Mouse (Mus musculus): ENCODE results near the gene Hdhd5. TPM values are rescaled to one million over a fixed set of nuclear protein-coding genes. Genes with fewer than 3 reads are reported as not detected.

Hdhd5 gene
- polyA plus RNA-seq, 1 experiment from 2014 or later, result 19.9 TPM

DNA sequence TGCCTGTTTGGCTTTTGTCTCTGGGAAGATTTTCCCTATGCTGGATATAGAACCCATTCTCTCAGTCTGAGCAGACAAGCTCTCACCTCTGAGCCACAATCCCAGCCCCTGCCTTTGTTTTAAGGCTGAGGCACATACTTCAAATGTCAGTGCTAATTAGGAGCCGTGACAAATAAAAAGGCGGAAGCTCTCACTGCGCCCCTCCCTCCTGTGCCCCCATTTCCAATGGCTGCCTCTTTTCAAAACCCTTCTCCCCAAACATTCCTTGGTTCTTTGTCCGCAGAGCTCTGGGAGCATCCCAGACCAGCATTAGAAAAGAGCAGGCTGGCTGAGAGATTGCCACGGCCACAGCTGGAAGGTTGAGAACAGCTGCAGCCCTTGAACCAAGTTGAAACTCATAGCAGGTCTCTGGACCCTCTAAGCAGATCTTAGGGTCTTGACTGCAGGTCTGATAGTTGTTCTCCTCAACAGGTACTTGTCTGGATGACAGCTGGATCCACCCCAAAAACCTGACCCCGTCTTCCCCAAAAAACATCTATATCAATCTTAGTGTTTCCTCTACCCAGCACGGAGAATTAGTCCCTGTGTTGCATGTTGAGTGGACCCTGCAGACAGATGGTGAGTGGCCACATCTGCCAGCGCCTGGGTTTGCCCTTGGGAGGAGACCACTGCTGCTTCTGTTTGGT, 58.5 kb downstream of the Hdhd5 start:
- Histone ChIP-seq H3K36me3 (ENCODE audit: control insufficient read depth, insufficient read depth, low read length) (no peaks in the 10 kb centered on the region; the same call in 1 of the 2 replicates), H3K27ac (ENCODE audit: low read depth, low read length) (no peak overlapping the region), H3K9me3 (ENCODE audit: control insufficient read depth, low read length) (no peaks in the 10 kb centered on the region), H3K27me3 (replicated peaks; ENCODE audit: control insufficient read depth, insufficient read depth, low read length) (no peaks in the 10 kb centered on the region), H3K4me2 (no peak overlapping the region), H3K4me3 (ENCODE audit: low read depth, low read length) (no peak overlapping the region), H3K4me1 (replicated peaks; ENCODE audit: control insufficient read depth, insufficient read depth, low read length) (peaks cover 19% of the 10 kb centered on the region), H3K9ac (ENCODE audit: low read depth, low read length) (no peak overlapping the region)
- ATAC-seq (replicated peaks; ENCODE audit: low FRiP score), result no peak
- DNase-seq (ENCODE audit: low spot score), result no peak
- 54% methylated on average over 8 of the region's 8 CpGs for WGBS

DNA sequence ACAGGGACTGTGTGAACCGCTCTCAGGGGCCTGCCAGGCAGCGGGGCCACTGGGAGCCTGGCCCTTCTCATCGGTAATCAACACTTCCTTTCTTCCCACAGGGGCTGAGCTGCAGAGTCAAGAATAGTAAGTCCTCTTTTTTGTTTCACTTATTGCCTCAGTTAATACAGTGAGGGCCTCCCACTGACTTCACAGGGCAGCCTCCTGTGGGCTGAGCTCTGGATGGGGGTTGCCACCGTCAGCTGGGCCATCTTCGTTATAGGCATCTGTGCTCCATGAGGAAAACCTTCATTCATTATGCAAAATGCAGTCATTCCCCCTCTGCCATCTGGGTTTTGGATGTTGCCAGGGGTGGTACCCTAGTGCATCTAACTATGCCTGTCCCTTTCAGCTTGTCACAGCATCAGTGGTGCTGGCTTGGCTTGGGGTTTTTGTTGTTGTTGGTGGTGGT, 59.1 kb downstream of the Hdhd5 start:
- ATAC-seq (replicated peaks; ENCODE audit: low FRiP score) (no peak), DNase-seq (ENCODE audit: low spot score) (no peak)
- Histone ChIP-seq H3K9ac (ENCODE audit: low read depth, low read length) (no peak overlapping the region), H3K27me3 (replicated peaks; ENCODE audit: control insufficient read depth, insufficient read depth, low read length) (no peaks in the 10 kb centered on the region), H3K4me2 (no peak overlapping the region; the same call in 1 of the 2 replicates), H3K27ac (ENCODE audit: low read depth, low read length) (no peak overlapping the region), H3K9me3 (ENCODE audit: control insufficient read depth, low read length) (no peaks in the 10 kb centered on the region), H3K36me3 (ENCODE audit: control insufficient read depth, insufficient read depth, low read length) (no peaks in the 10 kb centered on the region; the same call in 1 of the 2 replicates), H3K4me3 (ENCODE audit: low read depth, low read length) (no peak overlapping the region), H3K4me1 (replicated peaks; ENCODE audit: control insufficient read depth, insufficient read depth, low read length) (peaks cover 19% of the 10 kb centered on the region)
- 25% methylated on average over 5 of the region's 5 CpGs for WGBS

DNA sequence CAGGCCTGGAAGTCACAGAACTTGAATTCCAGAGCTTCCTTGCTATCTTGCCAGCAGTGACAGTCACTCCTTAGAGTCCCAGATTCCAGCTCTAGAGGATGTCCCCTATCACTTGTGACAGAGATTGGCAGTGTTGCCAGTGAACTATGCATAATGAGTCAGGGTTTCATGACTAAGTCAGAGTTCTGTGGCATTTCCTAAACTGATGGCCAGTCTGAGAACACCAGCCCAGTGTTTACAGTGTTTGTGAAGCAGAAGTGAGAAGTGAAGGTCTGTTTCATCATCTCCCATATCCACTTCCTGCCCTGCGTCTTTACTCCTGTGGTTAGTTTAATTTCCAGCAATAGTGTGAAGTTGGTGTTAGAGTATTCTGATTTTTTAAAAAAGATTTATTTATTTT, 60.5 kb downstream of the Hdhd5 start:
- no peaks in the 10 kb centered on the region for H3K27me3 ChIP-seq (replicated peaks; ENCODE audit: control insufficient read depth, insufficient read depth, low read length)
- WGBS, result 63% methylated on average over 1 of the region's 1 CpGs
- no peak overlapping the region for H3K4me3 ChIP-seq (ENCODE audit: low read depth, low read length)
- DNase-seq (ENCODE audit: low spot score) (no peak), ATAC-seq (replicated peaks; ENCODE audit: low FRiP score) (no peak)
- H3K4me2 ChIP-seq, result no peak overlapping the region
- H3K27ac ChIP-seq (ENCODE audit: low read depth, low read length), result no peak overlapping the region
- no peaks in the 10 kb centered on the region for H3K9me3 ChIP-seq (ENCODE audit: control insufficient read depth, low read length)
- H3K4me1 ChIP-seq (replicated peaks; ENCODE audit: control insufficient read depth, insufficient read depth, low read length), result peaks cover 29% of the 10 kb centered on the region
- no peaks in the 10 kb centered on the region; the same call in 1 of the 2 replicates for H3K36me3 ChIP-seq (ENCODE audit: control insufficient read depth, insufficient read depth, low read length)
- H3K9ac ChIP-seq (ENCODE audit: low read depth, low read length), result no peak overlapping the region

DNA sequence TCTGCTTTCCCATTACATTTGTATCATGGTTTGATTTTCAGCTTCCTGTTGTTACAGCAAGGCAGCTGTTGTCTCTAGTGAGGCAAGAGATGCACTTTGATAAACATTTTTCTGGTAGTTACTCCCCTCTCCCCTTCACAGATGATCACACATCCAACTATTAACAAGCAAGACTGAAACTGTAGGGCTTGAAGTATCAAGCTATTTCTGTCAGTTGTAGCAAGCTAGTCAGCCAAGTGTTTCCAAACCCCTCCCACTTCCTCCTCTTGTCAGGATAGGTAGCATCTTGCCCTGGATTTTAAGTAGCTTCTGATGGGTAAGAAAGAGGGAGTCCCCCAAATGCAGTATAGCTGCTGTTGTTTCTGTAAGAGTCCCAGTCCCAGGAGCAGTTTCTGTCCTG, 61.3 kb downstream of the Hdhd5 start:
- no peak overlapping the region for H3K9ac ChIP-seq (ENCODE audit: low read depth, low read length)
- DNase-seq (ENCODE audit: low spot score), result no peak
- ATAC-seq (replicated peaks; ENCODE audit: low FRiP score), result no peak
- no peaks in the 10 kb centered on the region for H3K27me3 ChIP-seq (replicated peaks; ENCODE audit: control insufficient read depth, insufficient read depth, low read length)
- no peak overlapping the region for H3K4me2 ChIP-seq
- no peaks in the 10 kb centered on the region; the same call in 1 of the 2 replicates for H3K36me3 ChIP-seq (ENCODE audit: control insufficient read depth, insufficient read depth, low read length)
- peaks cover 34% of the 10 kb centered on the region for H3K4me1 ChIP-seq (replicated peaks; ENCODE audit: control insufficient read depth, insufficient read depth, low read length)
- H3K9me3 ChIP-seq (ENCODE audit: control insufficient read depth, low read length), result no peaks in the 10 kb centered on the region
- no peak overlapping the region for H3K27ac ChIP-seq (ENCODE audit: low read depth, low read length)
- no peak overlapping the region for H3K4me3 ChIP-seq (ENCODE audit: low read depth, low read length)

DNA sequence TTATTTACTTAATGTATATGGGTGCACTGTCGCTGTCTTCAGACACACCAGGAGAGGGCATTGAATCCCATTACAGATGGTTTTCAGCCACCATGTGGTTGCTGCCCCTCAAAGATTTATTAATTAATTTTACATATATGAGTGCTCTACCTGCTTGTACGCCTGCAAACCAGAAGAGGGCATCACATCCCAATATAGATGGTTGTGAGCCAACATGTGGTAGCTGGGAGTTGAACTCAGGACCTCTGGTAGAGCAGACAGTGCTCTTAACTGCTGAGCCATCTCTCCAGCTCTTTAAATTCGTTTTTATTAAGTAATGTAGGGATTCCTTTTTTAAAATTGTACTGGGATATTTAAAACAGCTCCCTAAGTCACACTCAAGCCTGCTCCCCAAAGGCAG, 61.9 kb downstream of the Hdhd5 start:
- H3K4me1 ChIP-seq (replicated peaks; ENCODE audit: control insufficient read depth, insufficient read depth, low read length), result peaks cover 38% of the 10 kb centered on the region
- ATAC-seq (replicated peaks; ENCODE audit: low FRiP score) (no peak), DNase-seq (ENCODE audit: low spot score) (no peak)
- WGBS, result 59% methylated on average over 3 of the region's 3 CpGs
- no peak overlapping the region; the same call in 1 of the 2 replicates for H3K4me2 ChIP-seq
- no peaks in the 10 kb centered on the region for H3K27me3 ChIP-seq (replicated peaks; ENCODE audit: control insufficient read depth, insufficient read depth, low read length)
- no peaks in the 10 kb centered on the region; the same call in 1 of the 2 replicates for H3K36me3 ChIP-seq (ENCODE audit: control insufficient read depth, insufficient read depth, low read length)
- H3K9ac ChIP-seq (ENCODE audit: low read depth, low read length), result no peak overlapping the region
- H3K4me3 ChIP-seq (ENCODE audit: low read depth, low read length), result no peak overlapping the region
- no peak overlapping the region for H3K27ac ChIP-seq (ENCODE audit: low read depth, low read length)
- no peaks in the 10 kb centered on the region for H3K9me3 ChIP-seq (ENCODE audit: control insufficient read depth, low read length)

DNA sequence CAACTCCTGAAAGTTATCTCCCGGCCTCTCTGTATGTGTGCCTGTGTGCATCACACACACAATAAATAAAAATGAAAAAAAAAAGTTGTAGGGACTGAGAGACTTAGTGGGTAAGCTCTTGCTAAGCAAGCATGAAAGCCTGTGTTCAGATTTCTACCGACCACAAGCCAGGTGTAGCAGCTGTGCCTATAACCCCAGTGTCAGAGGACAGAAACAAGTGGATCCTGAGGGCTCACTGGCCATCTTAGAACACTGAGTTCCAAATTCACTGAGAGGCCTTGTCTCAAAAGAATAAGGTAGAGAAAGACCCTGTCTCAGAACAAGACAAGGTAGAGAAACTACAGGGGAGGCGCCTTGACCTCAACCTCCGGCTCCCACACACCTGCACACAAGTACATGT, 62.9 kb downstream of the Hdhd5 start:
- Histone ChIP-seq H3K4me1 (replicated peaks; ENCODE audit: control insufficient read depth, insufficient read depth, low read length) (peaks cover 44% of the 10 kb centered on the region), H3K27me3 (replicated peaks; ENCODE audit: control insufficient read depth, insufficient read depth, low read length) (0 out of 2 replicates have a peak, but pooled peaks cover 5% of the 10 kb centered on the region), H3K9ac (ENCODE audit: low read depth, low read length) (no peak overlapping the region), H3K4me2 (no peak overlapping the region), H3K27ac (ENCODE audit: low read depth, low read length) (no peak overlapping the region), H3K9me3 (ENCODE audit: control insufficient read depth, low read length) (no peaks in the 10 kb centered on the region), H3K36me3 (ENCODE audit: control insufficient read depth, insufficient read depth, low read length) (no peaks in the 10 kb centered on the region), H3K4me3 (ENCODE audit: low read depth, low read length) (no peak overlapping the region)
- WGBS, result 82% methylated on average over 4 of the region's 4 CpGs
- ATAC-seq (replicated peaks; ENCODE audit: low FRiP score) (no peak), DNase-seq (ENCODE audit: low spot score) (no peak)

DNA sequence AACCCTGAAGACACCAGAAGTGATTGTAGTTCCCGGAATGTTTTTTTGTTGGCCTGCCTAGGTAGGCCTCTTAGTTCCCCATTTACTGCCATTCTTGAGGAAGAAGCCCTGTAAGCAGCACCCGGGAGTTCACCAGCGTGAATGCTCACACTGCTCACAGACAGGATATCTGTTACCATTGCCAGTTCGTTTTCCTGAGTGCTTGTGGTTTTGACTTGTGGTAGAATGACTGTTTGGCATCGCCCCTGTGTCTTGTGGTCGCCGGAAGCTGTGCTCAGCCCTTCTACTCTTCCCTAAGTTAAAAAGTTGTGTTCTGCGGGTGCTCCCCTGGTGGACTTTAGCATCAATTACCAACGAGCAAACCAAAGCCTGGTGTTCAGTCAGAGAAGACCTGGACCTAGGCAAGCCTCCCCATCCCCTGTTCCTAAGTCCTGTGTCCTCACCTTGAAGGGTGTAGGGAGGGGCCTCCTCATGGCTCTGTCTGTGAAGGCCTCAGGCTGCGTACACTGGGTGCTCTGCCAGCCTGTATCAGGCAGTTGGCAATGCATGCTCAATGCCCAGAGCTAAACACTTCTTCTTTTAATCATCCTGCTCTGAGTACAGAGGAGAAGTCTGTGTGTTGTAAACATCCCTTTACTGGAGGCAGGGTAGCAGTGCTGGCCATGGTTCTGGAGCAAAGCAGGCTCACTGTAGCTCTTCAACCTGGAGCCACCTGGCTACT, 64.3 kb downstream of the Hdhd5 start:
- no peak for ATAC-seq (replicated peaks; ENCODE audit: low FRiP score)
- H3K4me3 ChIP-seq (ENCODE audit: low read depth, low read length), result no peak overlapping the region
- H3K27me3 ChIP-seq (replicated peaks; ENCODE audit: control insufficient read depth, insufficient read depth, low read length), result peaks cover 9% of the 10 kb centered on the region
- no peaks in the 10 kb centered on the region for H3K9me3 ChIP-seq (ENCODE audit: control insufficient read depth, low read length)
- no peak for DNase-seq (ENCODE audit: low spot score)
- 38% methylated on average over 10 of the region's 10 CpGs for WGBS
- H3K9ac ChIP-seq (ENCODE audit: low read depth, low read length), result no peak overlapping the region
- H3K36me3 ChIP-seq (ENCODE audit: control insufficient read depth, insufficient read depth, low read length), result no peaks in the 10 kb centered on the region
- peak overlapping the region; percentile 60; the same call in 1 of the 2 replicates for H3K27ac ChIP-seq (ENCODE audit: low read depth, low read length)
- peak overlapping the region; percentile 45 for H3K4me2 ChIP-seq
- peaks cover 37% of the 10 kb centered on the region for H3K4me1 ChIP-seq (replicated peaks; ENCODE audit: control insufficient read depth, insufficient read depth, low read length)

DNA sequence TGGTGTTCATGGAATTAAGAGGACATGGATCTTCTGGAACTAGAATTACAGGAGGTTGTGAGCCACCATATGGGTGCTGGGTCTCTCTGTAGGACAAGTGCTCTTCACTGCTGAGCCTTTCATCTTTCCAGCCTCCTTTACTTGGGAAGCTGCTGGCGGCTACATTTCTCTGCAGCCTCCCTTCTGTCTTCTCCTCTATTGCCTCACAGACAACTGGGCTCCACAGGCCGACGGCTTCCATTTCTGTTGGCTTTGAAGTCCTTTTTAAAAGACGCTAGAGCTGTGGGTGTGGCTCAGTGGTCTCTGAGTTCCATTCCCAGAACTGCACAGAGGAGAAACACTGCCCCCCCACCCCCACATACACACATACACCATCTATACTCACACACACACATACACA, 65.7 kb downstream of the Hdhd5 start:
- Histone ChIP-seq H3K4me3 (ENCODE audit: low read depth, low read length) (0 out of 2 replicates have a peak overlapping the region, but pooled peaks have one; percentile 5), H3K4me1 (replicated peaks; ENCODE audit: control insufficient read depth, insufficient read depth, low read length) (peaks cover 32% of the 10 kb centered on the region), H3K27me3 (replicated peaks; ENCODE audit: control insufficient read depth, insufficient read depth, low read length) (peaks cover 14% of the 10 kb centered on the region), H3K9ac (ENCODE audit: low read depth, low read length) (no peak overlapping the region), H3K9me3 (ENCODE audit: control insufficient read depth, low read length) (no peaks in the 10 kb centered on the region), H3K27ac (ENCODE audit: low read depth, low read length) (peak overlapping the region; percentile 48; the same call in 1 of the 2 replicates), H3K4me2 (peak overlapping the region; percentile 42), H3K36me3 (ENCODE audit: control insufficient read depth, insufficient read depth, low read length) (no peaks in the 10 kb centered on the region)
- 30% methylated on average over 4 of the region's 4 CpGs for WGBS
- DNase-seq (ENCODE audit: low spot score) (no peak), ATAC-seq (replicated peaks; ENCODE audit: low FRiP score) (no peak)

Data from liver, embryonic 11.5 days (tissue).